Mouse (Mus musculus): ENCODE data around the gene Abca2. TPM values are rescaled to one million over a fixed set of nuclear protein-coding genes. Genes with fewer than 3 reads are reported as not detected.

Abca2 gene
- polyA plus RNA-seq, 1 experiment: 51.0 TPM

- WGBS: 84% methylated on average over 11 of the region's 11 CpGs
- DNase-seq: no peak
These were observed 4.0 kb downstream of the Abca2 start for GRCm38 (mm10) chr2:25432326-25433098.

GRCm38 (mm10) chr2:25433101-25433500 lies 4.6 kb downstream of the Abca2 start:
- WGBS: 84% methylated on average over 17 of the region's 17 CpGs
- Histone ChIP-seq H3K4me3 (ENCODE audit: insufficient read depth, low read depth, low read length) (no peak overlapping the region), H3K36me3 (ENCODE audit: control insufficient read depth, insufficient read depth, low read length) (no peaks in the 10 kb centered on the region)

More at GRCm38 (mm10) chr2:25432326-25433098, 4.0 kb downstream of the Abca2 start:
- Histone ChIP-seq H3K36me3 (ENCODE audit: control insufficient read depth, insufficient read depth, low read length) (no peaks in the 10 kb centered on the region), H3K4me1 (ENCODE audit: control insufficient read depth, insufficient read depth, low read length) (peaks cover 13% of the 10 kb centered on the region; the same call in 1 of the 2 replicates), H3K27ac (ENCODE audit: insufficient read depth, low read depth, low read length) (no peak overlapping the region), H3K4me3 (ENCODE audit: insufficient read depth, low read depth, low read length) (no peak overlapping the region), H3K27me3 (replicated peaks; ENCODE audit: control insufficient read depth, insufficient read depth, low read length) (no peaks in the 10 kb centered on the region)
- TF ChIP-seq CTCF (conservative IDR thresholded peaks at IDR 0.05; ENCODE audit: insufficient read depth, insufficient read length, low read depth, low read length) (no peak), POLR2A (IDR thresholded peaks at IDR 0.05; ENCODE audit: low read depth, low read length) (no peak)

GRCm38 (mm10) chr2:25434292-25434691 lies 5.8 kb downstream of the Abca2 start:
- no peak for DNase-seq
- TF ChIP-seq CTCF (conservative IDR thresholded peaks at IDR 0.05; ENCODE audit: insufficient read depth, insufficient read length, low read depth, low read length) (no peak), POLR2A (IDR thresholded peaks at IDR 0.05; ENCODE audit: low read depth, low read length) (no peak)
- WGBS: 86% methylated on average over 8 of the region's 8 CpGs
- Histone ChIP-seq H3K36me3 (ENCODE audit: control insufficient read depth, insufficient read depth, low read length) (no peaks in the 10 kb centered on the region), H3K27me3 (replicated peaks; ENCODE audit: control insufficient read depth, insufficient read depth, low read length) (no peaks in the 10 kb centered on the region), H3K4me1 (ENCODE audit: control insufficient read depth, insufficient read depth, low read length) (peaks cover 13% of the 10 kb centered on the region; the same call in 1 of the 2 replicates), H3K27ac (ENCODE audit: insufficient read depth, low read depth, low read length) (no peak overlapping the region), H3K4me3 (ENCODE audit: insufficient read depth, low read depth, low read length) (no peak overlapping the region)

More at GRCm38 (mm10) chr2:25433101-25433500, 4.6 kb downstream of the Abca2 start:
- peaks cover 13% of the 10 kb centered on the region; the same call in 1 of the 2 replicates for H3K4me1 ChIP-seq (ENCODE audit: control insufficient read depth, insufficient read depth, low read length)
- no peak for DNase-seq
- no peak overlapping the region for H3K27ac ChIP-seq (ENCODE audit: insufficient read depth, low read depth, low read length)
- no peak for TF ChIP-seq POLR2A (IDR thresholded peaks at IDR 0.05; ENCODE audit: low read depth, low read length)
- TF ChIP-seq CTCF (conservative IDR thresholded peaks at IDR 0.05; ENCODE audit: insufficient read depth, insufficient read length, low read depth, low read length): no peak
- no peaks in the 10 kb centered on the region for H3K27me3 ChIP-seq (replicated peaks; ENCODE audit: control insufficient read depth, insufficient read depth, low read length)

GRCm38 (mm10) chr2:25436286-25436820 lies 7.8 kb downstream of the Abca2 start:
- no peak for TF ChIP-seq CTCF (conservative IDR thresholded peaks at IDR 0.05; ENCODE audit: insufficient read depth, insufficient read length, low read depth, low read length)
- no peak for TF ChIP-seq POLR2A (IDR thresholded peaks at IDR 0.05; ENCODE audit: low read depth, low read length)
- Histone ChIP-seq H3K4me1 (ENCODE audit: control insufficient read depth, insufficient read depth, low read length) (no peaks in the 10 kb centered on the region), H3K27ac (ENCODE audit: insufficient read depth, low read depth, low read length) (no peak overlapping the region), H3K27me3 (replicated peaks; ENCODE audit: control insufficient read depth, insufficient read depth, low read length) (no peaks in the 10 kb centered on the region), H3K36me3 (ENCODE audit: control insufficient read depth, insufficient read depth, low read length) (no peaks in the 10 kb centered on the region), H3K4me3 (ENCODE audit: insufficient read depth, low read depth, low read length) (no peak overlapping the region)
- DNase-seq: no peak
- 80% methylated on average over 10 of the region's 10 CpGs for WGBS

GRCm38 (mm10) chr2:25441067-25441466 lies 12.6 kb downstream of the Abca2 start:
- TF ChIP-seq POLR2A (IDR thresholded peaks at IDR 0.05; ENCODE audit: low read depth, low read length): no peak
- no peak for TF ChIP-seq CTCF (conservative IDR thresholded peaks at IDR 0.05; ENCODE audit: insufficient read depth, insufficient read length, low read depth, low read length)
- no peak for DNase-seq
- no peaks in the 10 kb centered on the region for H3K4me1 ChIP-seq (ENCODE audit: control insufficient read depth, insufficient read depth, low read length)
- no peak overlapping the region for H3K4me3 ChIP-seq (ENCODE audit: insufficient read depth, low read depth, low read length)
- no peaks in the 10 kb centered on the region for H3K27me3 ChIP-seq (replicated peaks; ENCODE audit: control insufficient read depth, insufficient read depth, low read length)
- H3K27ac ChIP-seq (ENCODE audit: insufficient read depth, low read depth, low read length): no peak overlapping the region
- no peaks in the 10 kb centered on the region for H3K36me3 ChIP-seq (ENCODE audit: control insufficient read depth, insufficient read depth, low read length)
- WGBS: 84% methylated on average over 20 of the region's 20 CpGs

GRCm38 (mm10) chr2:25442682-25443081 lies 14.2 kb downstream of the Abca2 start:
- Histone ChIP-seq H3K36me3 (ENCODE audit: control insufficient read depth, insufficient read depth, low read length) (no peaks in the 10 kb centered on the region), H3K4me3 (ENCODE audit: insufficient read depth, low read depth, low read length) (no peak overlapping the region), H3K4me1 (ENCODE audit: control insufficient read depth, insufficient read depth, low read length) (no peaks in the 10 kb centered on the region), H3K27me3 (replicated peaks; ENCODE audit: control insufficient read depth, insufficient read depth, low read length) (no peaks in the 10 kb centered on the region), H3K27ac (ENCODE audit: insufficient read depth, low read depth, low read length) (no peak overlapping the region)
- DNase-seq: no peak
- no peak for TF ChIP-seq CTCF (conservative IDR thresholded peaks at IDR 0.05; ENCODE audit: insufficient read depth, insufficient read length, low read depth, low read length)
- no peak for TF ChIP-seq POLR2A (IDR thresholded peaks at IDR 0.05; ENCODE audit: low read depth, low read length)
- WGBS: 88% methylated on average over 14 of the region's 14 CpGs

All from kidney, adult 2 months (tissue).